Mouse (Mus musculus): ENCODE measurements around the gene Mettl14. TPM values are rescaled to one million over a fixed set of nuclear protein-coding genes. Genes with fewer than 3 reads are reported as not detected.
"Not testable (repeated sequence)": the region's sequence is repeated elsewhere in the genome, so short reads cannot be mapped to it uniquely, and the experiment has no call there.

Gene Mettl14
- polyA plus RNA-seq, 2 experiments: 15.8 to 16.7 TPM

DNA sequence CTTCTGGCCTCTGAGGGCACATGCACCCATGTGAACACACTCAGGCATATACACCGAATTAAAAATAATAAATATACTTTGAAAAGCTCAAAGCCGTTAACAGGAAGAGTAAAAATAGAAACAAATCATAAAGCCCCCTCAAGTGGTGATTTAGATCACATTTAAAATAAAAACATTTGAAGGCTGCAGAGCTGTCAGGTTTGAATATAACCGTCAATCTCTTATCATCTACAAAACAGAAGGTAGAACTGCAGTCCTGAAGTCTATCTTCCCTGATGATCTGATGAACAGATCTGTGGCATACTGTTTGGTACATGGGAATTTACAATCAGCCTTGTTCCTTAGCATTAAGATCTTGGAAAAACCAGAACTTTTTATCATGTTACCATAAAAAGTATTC, 9.3 kb downstream of the Mettl14 start:
- no peaks in the 10 kb centered on the region for H3K27me3 ChIP-seq (ENCODE audit: control insufficient read depth, insufficient read depth, low read length)
- WGBS: 94% methylated on average over 3 of the region's 3 CpGs
- no peak for DNase-seq (ENCODE audit: low spot score)
- no peak for TF ChIP-seq POLR2A (IDR thresholded peaks at IDR 0.05; ENCODE audit: borderline replicate concordance, extremely low read depth, insufficient read depth, insufficient read length)
- H3K9ac ChIP-seq (ENCODE audit: low read depth, low read length, severe bottlenecking): no peak overlapping the region
- no peak overlapping the region for H3K4me3 ChIP-seq (replicated peaks; ENCODE audit: low read length)
- peaks cover 43% of the 10 kb centered on the region for H3K36me3 ChIP-seq (ENCODE audit: control insufficient read depth, insufficient read depth, low read length)
- no peak for ATAC-seq (ENCODE audit: low FRiP score, low read depth)
- H3K4me1 ChIP-seq (ENCODE audit: control insufficient read depth, insufficient read depth, low read length): no peaks in the 10 kb centered on the region
- H3K27ac ChIP-seq (replicated peaks; ENCODE audit: low read depth, low read length): no peak overlapping the region
- no peak overlapping the region for H3K4me2 ChIP-seq (replicated peaks; ENCODE audit: low read depth, low read length, severe bottlenecking)
- H3K9me3 ChIP-seq (ENCODE audit: control insufficient read depth, low read length): no peaks in the 10 kb centered on the region

GRCm38 (mm10) chr3:123371766-123372535, 14.0 kb downstream of the Mettl14 start:
- no peak for TF ChIP-seq POLR2A (IDR thresholded peaks at IDR 0.05; ENCODE audit: borderline replicate concordance, extremely low read depth, insufficient read depth, insufficient read length)
- DNase-seq (ENCODE audit: low spot score): peak; percentile 83
- Histone ChIP-seq H3K4me1 (ENCODE audit: control insufficient read depth, insufficient read depth, low read length) (no peaks in the 10 kb centered on the region), H3K9ac (ENCODE audit: low read depth, low read length, severe bottlenecking) (no peak overlapping the region), H3K4me3 (replicated peaks; ENCODE audit: low read length) (no peak overlapping the region), H3K27ac (replicated peaks; ENCODE audit: low read depth, low read length) (no peak overlapping the region; the same call in 1 of the 2 replicates), H3K27me3 (ENCODE audit: control insufficient read depth, insufficient read depth, low read length) (no peaks in the 10 kb centered on the region), H3K36me3 (ENCODE audit: control insufficient read depth, insufficient read depth, low read length) (peaks cover 34% of the 10 kb centered on the region), H3K4me2 (replicated peaks; ENCODE audit: low read depth, low read length, severe bottlenecking) (no peak overlapping the region), H3K9me3 (ENCODE audit: control insufficient read depth, low read length) (no peaks in the 10 kb centered on the region)
- 37% methylated on average over 11 of the region's 11 CpGs for WGBS
- ATAC-seq (ENCODE audit: low FRiP score, low read depth): peak; percentile 60

DNA sequence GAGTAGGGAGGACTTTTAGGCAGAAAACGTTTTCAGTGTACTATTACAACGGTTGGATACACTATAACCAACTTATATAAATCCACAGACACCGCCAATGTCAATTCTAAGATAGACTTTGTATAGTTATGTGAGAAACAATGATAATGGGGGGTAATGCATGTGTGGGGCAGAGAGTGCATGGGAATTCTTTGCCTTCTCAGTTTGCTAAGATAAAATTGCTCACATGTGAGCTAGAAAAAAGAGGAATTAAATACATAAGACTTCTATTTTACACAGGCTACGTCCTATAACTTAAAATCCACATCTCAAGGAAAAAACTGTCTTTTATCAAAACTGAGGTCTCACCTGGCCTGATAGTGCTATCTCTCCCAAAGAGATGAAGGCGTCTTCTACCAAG, 15.0 kb downstream of the Mettl14 start:
- ATAC-seq (ENCODE audit: low FRiP score, low read depth): no peak
- H3K27me3 ChIP-seq (ENCODE audit: control insufficient read depth, insufficient read depth, low read length): no peaks in the 10 kb centered on the region
- DNase-seq (ENCODE audit: low spot score): no peak
- H3K27ac ChIP-seq (replicated peaks; ENCODE audit: low read depth, low read length): no peak overlapping the region
- no peaks in the 10 kb centered on the region for H3K4me1 ChIP-seq (ENCODE audit: control insufficient read depth, insufficient read depth, low read length)
- H3K9me3 ChIP-seq (ENCODE audit: control insufficient read depth, low read length): no peaks in the 10 kb centered on the region
- H3K4me3 ChIP-seq (replicated peaks; ENCODE audit: low read length): no peak overlapping the region
- H3K4me2 ChIP-seq (replicated peaks; ENCODE audit: low read depth, low read length, severe bottlenecking): no peak overlapping the region
- H3K36me3 ChIP-seq (ENCODE audit: control insufficient read depth, insufficient read depth, low read length): peaks cover 39% of the 10 kb centered on the region
- 92% methylated on average over 5 of the region's 5 CpGs for WGBS
- TF ChIP-seq POLR2A (IDR thresholded peaks at IDR 0.05; ENCODE audit: borderline replicate concordance, extremely low read depth, insufficient read depth, insufficient read length): no peak
- no peak overlapping the region for H3K9ac ChIP-seq (ENCODE audit: low read depth, low read length, severe bottlenecking)

- Histone ChIP-seq H3K36me3 (ENCODE audit: control insufficient read depth, insufficient read depth, low read length) (peaks cover 44% of the 10 kb centered on the region), H3K4me2 (replicated peaks; ENCODE audit: low read depth, low read length, severe bottlenecking) (no peak overlapping the region), H3K27me3 (ENCODE audit: control insufficient read depth, insufficient read depth, low read length) (no peaks in the 10 kb centered on the region), H3K9ac (ENCODE audit: low read depth, low read length, severe bottlenecking) (no peak overlapping the region), H3K27ac (replicated peaks; ENCODE audit: low read depth, low read length) (no peak overlapping the region), H3K4me1 (ENCODE audit: control insufficient read depth, insufficient read depth, low read length) (no peaks in the 10 kb centered on the region), H3K9me3 (ENCODE audit: control insufficient read depth, low read length) (no peaks in the 10 kb centered on the region), H3K4me3 (replicated peaks; ENCODE audit: low read length) (no peak overlapping the region)
- 88% methylated on average over 12 of the region's 12 CpGs for WGBS
- ATAC-seq (ENCODE audit: low FRiP score, low read depth): no peak
- TF ChIP-seq POLR2A (IDR thresholded peaks at IDR 0.05; ENCODE audit: borderline replicate concordance, extremely low read depth, insufficient read depth, insufficient read length): no peak
- no peak for DNase-seq (ENCODE audit: low spot score)
Measured at GRCm38 (mm10) chr3:123369161-123369560, 16.7 kb downstream of the Mettl14 start.

- H3K4me3 ChIP-seq (replicated peaks; ENCODE audit: low read length); H3K27me3 ChIP-seq (ENCODE audit: control insufficient read depth, insufficient read depth, low read length); H3K4me2 ChIP-seq (replicated peaks; ENCODE audit: low read depth, low read length, severe bottlenecking); H3K9ac ChIP-seq (ENCODE audit: low read depth, low read length, severe bottlenecking); H3K4me1 ChIP-seq (ENCODE audit: control insufficient read depth, insufficient read depth, low read length); ATAC-seq (ENCODE audit: low FRiP score, low read depth); H3K27ac ChIP-seq (replicated peaks; ENCODE audit: low read depth, low read length); H3K9me3 ChIP-seq (ENCODE audit: control insufficient read depth, low read length); DNase-seq (ENCODE audit: low spot score): not testable (repeated sequence)
- 96% methylated on average over 2 of the region's 2 CpGs for WGBS
- H3K36me3 ChIP-seq (ENCODE audit: control insufficient read depth, insufficient read depth, low read length): peaks cover 65% of the 10 kb centered on the region
Measured at GRCm38 (mm10) chr3:123366820-123367219, 19.1 kb downstream of the Mettl14 start.

Measured in limb, embryonic 14.5 days (tissue).